Mouse (Mus musculus) WW6 (cell line): ENCODE measurements around the gene Traf7.

Experiments used
- DNase-seq: peaks from one replicate; pipeline ENCODE4 v3.0.0-alpha.2; 2013; ENCODE audit warnings: low read depth, low spot score

Gene Traf7

DNA sequence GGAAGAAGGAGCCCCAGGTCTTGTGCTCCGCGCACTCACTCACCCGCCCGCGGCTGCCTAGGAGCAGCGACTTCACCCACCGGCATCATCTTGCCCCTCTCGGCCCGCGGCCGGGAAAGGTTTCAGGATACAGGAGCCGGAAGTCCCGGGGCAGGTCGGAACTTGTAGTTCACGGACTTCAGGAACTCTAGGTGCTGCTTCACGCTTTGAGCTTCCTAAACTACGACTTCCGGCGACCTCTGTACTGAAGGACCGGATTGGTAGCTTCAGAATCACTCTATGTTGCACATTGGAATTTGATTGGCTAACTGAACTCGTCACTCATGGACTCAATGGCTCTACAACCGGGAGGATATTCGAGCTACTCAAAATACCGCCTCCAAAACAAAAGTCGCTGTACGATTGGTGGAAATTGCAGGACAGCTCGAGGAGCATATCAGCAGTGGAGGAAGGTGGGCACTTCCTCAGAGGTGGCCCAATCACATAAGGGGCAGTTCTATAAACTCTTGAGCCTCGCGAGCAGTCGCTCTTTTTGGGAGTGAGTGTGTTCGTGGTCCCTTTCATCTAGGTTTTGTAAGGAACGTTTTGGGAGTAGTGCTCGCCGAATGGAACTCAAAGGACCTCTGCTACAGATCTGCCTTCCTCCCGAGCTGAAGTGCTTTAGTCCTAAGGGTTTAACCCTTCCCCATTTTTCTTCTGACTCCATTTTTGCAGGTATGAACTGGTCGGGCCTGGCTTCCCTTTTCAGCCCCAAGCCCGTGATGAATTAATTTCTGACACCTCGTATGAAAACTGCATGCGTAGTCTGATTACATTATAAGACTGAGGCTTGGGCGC is at the start of gene Traf7:
Gene Traf7 (minus strand): TSS at position 216 of the 837 bp plus-strand sequence.
- peak; percentile 95 for DNase-seq

DNA sequence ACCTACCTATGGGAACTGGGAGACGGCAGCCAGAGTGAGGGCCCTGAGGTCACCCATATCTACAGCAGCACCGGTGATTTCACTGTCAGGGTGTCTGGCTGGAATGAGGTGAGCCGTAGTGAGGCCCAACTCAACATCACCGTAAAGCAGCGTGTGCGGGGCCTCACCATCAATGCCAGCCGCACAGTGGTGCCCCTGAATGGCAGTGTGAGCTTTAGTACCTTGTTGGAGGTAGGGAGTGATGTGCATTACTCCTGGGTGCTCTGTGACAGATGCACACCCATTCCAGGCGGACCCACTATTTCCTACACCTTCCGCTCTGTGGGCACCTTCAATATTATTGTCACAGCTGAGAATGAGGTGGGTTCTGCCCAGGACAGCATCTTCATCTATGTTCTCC is 46.1 kb upstream of the Traf7 start:
- no peak for DNase-seq

DNA sequence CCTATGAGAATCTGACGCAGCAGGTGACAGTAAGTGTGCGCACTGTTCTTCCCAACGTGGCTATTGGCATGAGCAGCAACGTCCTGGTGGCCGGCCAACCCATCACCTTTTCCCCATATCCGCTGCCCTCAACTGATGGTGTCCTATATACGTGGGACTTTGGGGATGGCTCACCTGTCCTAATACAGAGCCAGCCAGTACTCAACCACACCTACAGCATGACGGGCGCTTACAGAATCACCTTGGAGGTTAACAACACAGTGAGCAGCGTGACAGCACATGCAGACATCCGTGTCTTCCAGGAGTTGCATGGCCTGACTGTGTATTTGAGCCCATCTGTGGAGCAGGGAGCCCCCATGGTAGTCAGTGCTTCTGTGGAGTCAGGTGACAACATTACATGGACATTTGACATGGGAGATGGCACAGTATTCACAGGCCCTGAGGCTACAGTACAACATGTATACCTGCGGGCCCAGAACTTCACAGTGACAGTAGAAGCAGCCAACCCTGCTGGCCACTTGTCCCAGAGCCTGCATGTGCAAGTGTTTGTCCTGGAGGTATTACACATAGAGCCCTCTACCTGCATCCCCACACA is 45.0 kb upstream of the Traf7 start:
- DNase-seq = no peak

DNA sequence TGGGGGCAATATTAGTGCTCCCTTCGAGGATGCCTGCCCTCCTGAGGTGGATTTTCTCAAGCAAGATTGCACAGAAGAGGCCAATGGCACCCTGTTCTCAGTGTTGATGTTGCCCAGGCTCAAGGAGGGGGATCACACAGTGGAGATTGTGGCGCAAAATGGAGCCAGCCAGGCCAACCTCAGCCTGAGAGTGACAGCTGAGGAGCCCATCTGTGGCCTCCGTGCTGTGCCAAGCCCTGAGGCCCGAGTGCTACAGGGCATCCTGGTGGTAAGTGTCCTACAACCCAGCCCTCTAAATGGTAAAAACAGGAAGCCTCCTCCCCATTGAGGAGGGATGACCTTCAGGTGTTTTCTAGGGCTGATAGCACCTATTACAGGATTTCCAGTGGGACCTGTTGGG is 42.1 kb upstream of the Traf7 start:
- no peak for DNase-seq

DNA sequence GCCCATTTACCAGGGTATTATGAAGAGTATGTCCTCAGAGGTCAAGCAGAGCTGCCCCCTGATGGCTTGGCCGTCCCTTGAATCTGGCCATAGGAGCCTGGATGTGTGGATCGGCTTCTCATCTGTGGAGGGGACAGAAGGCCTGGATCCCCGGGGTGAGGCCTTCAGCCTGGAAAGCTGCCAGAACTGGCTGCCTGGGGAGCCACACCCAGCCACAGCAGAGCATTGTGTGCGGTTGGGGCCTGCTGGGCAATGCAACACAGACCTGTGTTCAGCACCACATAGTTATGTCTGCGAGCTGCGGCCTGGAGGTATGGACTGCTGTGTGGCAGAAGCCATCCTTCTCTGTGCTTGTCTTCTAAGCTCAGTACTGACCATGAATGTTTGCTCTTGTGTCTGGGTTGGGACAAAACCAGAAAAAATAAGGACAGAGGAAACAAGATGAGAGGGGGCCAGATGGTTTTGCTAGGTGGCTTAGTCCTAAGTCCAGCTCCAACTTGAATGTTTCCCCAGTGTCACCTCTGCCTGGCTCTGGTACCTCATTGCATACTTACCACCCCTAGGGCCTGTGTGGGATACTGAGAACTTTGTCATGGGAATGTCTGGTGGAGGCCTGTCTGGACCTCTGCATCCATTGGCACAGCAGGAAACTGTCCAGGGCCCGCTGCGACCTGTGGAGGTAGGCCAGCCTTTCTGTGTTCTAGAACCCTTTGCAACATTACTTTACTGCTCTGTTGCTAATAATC is 39.5 kb upstream of the Traf7 start:
- no peak for DNase-seq

DNA sequence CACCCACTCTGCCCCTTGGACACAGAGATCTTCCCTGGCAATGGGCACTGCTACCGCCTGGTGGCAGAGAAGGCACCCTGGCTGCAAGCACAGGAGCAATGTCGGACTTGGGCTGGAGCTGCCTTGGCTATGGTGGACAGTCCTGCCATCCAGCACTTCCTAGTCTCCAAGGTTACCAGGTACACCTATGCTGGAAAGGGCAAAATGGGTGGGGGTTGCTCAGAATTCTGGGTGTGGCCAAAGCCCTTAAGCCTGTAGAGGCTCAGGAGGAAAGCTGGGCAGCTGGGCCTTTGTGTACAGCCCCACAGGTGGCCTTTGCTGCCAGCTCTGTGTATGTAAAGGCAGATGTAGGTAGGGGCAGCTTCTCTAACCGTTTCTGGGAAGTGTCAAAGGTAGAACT is 38.1 kb upstream of the Traf7 start:
- DNase-seq = no peak

DNA sequence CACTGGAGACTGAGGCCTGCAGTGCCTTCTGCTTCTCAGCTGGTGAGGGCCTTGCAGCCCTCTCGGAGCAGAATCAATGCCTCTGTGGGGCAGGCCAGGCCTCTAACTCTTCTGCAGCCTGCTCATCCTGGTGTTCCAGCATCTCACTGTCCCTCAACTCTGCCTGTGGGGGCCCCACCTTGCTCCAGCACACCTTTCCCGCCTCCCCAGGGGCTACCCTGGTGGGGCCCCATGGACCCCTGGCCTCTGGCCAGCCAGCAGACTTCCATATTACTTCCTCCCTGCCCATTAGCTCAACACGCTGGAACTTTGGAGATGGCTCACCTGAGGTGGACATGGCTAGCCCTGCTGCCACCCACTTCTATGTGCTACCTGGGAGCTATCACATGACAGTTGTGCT is 37.4 kb upstream of the Traf7 start:
- no peak for DNase-seq

DNA sequence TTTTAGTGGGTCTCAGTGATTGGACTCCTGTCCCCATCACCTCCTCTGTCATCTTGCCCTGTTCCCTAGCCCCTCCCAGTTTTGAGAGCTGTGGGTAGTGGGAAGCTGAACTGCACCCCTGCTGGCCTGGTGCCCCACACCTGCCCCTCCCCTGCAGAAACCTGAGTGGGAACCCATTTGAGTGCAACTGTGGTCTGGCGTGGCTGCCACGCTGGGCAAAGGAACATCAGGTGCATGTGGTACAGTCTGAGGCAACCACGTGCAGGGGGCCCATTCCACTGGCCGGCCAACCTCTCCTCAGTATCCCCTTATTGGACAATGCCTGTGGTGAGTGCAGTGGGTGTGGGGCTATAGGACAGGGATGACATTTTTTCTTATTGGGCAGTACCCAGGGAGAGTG is 36.7 kb upstream of the Traf7 start:
- DNase-seq = no peak

DNA sequence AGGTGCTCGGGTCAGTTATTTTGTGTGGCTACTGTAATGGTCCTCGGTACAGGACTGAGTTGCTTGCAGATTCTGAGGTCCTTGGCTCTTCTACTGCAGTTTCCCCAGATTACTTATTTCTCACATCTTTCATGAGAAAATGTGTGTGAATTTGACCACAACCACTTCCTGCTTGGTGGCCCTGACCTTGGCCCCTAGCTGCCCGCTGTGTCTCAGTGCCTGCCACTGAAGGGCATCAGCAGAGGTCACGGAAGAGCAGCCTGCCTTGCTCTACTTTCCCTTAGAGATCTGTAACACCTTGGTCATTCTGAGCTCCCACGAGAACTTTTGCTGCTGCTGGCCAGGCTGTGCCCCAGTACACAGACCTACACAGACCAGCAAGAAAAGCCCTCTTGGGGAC is 35.9 kb upstream of the Traf7 start:
- no peak for DNase-seq

DNA sequence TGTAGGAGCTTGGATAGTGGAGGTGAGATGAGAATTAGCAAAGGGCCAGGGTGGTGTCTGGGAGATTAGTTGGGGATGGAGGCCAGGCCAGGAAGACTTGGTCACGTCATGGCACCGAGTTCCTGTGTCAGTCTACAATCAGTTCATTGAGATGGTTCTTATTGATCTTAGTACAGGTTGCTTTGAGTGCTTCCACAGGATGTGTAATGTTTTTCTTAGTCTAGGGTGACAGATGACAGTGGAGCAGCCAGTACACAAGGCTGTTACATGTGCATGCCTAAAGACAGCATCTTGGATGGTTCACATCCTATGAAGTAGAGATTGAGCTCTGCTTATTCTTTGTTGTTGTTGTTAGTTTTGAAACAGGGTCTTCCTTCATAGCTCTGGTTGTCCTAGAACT is 33.9 kb upstream of the Traf7 start:
- no peak for DNase-seq

DNA sequence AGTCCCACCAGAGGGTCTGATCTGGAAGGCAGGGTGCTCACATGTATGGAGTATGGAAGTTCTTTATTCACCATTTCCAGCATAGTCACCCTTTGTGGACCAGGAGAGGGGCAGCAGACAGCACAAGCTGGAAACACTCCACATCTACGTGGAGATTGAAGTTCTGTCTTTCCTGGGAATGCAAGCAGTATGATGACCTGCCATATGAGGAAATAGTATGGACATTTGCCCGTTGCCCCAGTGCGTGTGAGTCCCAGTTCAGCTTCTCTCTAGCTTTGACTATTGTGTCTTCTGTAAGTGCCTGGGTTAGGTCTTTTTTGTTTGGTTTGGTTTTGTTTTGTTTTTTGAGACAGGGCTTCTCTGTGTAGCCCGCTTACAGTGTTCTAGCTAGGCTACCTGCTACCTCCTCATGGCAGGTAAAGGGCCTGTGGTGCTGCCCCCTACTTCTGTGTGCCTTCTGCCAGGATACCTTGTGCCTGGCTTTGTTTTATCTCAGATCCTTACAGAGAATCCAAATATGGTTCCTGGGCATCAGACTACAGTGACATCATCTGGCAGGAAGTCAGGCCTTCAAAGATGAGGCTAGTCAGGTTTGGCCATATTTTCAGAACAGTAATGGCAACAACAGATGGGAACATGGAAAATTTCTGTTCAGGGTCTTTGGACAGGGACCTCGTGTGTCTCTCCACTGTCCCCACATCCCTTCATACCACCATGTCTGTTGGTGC is 32.7 kb upstream of the Traf7 start:
- DNase-seq = no peak

DNA sequence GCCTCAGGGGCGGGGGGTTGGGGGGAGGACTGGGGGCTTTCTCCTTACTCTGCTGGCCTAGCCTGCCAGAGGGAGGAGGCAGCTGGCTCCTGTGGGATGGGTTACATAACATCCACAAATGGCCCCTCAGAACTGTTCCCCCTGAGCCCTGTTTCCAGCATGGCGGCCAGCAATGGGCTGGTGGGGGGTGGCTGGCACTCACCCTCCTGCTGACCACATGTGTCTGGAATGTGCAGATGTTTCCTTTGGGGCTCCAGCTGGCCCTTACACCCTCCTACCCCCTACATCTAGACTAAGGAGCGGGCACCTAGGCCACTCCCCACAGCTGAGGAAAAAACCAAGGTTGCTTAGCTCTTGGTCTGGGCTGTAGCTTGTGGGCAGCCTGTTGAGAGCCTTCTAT is 31.4 kb upstream of the Traf7 start:
- no peak for DNase-seq

DNA sequence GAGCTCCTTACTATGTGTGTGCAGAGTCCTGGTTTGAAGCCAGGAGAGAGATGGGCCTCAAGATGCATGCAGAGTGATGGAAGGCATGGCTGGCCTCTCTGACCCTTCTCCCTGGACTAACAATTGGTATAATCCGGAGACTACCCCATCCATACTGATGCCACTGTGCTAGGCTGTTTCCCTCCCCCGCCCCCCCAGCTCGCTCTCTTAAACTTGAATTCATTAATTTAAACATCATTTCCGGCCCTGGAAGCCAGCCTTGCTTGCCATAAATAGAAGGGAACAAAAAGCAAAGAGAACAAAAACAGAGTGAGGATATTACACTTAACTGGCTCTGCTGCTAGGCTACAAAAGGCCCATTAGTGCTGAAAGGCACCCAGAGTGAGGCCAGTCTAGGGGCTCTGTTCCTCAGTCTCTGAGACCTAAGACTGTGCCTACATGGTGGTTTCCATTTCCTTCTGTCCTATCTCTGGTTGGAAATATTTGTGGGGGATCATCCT is 30.9 kb upstream of the Traf7 start:
- no peak for DNase-seq

DNA sequence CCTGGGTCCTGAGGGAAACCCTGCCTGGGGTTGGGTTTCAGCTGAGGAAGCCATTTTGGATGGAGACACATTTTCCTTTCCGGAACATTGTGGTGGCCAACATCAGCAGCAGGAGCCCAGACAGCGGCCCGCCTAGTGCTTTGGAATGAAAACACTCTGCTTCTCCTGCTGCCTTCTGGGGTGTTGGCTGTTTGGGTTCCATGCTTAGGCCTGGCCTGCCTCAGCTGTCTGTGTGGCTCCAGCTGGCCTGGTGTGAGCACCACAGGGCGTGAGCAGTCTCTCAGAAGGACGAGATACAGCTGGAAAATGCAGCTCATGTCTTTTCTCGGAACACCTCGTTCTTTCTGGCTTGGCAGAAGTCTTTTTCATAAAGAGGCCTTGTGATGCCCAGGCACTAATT is 29.4 kb upstream of the Traf7 start:
- no peak for DNase-seq

DNA sequence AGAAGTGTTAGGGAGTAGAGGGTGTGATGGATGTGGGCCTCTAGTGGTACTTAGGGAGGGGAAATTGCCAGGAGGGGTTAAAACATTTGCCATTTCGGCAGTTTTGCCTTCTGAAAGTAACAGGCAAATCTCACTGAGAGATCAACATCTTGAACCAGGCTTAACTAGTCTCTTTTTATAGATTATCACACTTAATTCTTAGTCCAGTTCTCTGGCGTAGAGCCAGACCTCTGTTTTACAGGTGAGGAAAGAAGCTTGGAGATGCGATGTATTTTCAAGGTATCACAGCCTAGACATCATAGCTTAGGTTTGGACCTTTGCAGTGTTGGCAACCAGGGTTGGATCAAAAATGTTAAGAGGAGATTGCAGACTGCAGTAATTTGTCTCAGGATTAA is 23.3 kb upstream of the Traf7 start:
- DNase-seq = no peak

DNA sequence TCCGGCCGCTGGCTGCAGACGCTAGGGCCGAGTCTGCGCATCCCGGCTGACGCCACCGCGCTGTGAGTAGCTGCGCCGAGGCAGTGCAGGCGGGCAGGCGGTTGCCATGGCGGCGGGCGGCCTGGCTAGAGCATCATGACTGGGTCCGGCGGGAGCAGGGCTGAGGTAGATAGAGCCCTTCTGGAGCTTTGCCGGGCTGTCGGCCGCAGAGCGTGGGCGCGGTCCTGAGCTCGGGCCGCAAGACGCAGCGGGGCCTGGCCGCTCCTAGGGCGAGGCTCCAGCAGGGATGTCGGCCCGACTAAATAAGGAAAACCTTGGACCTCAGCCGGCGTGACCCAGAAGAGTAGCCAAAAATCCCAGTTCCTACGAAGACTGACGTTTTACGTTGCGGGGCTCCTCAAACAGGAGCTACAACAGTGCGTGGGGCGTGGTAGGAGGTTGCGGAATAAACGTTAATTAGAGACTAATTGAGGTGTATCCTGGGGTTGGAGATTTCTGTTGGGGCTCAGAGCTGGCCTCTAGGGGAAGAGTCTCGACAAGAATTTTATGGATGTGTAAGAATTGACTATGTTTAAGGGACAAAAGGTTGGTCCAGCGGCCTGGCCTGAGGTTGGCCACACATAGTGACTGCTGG is 22.8 kb upstream of the Traf7 start:
- DNase-seq = no peak

DNA sequence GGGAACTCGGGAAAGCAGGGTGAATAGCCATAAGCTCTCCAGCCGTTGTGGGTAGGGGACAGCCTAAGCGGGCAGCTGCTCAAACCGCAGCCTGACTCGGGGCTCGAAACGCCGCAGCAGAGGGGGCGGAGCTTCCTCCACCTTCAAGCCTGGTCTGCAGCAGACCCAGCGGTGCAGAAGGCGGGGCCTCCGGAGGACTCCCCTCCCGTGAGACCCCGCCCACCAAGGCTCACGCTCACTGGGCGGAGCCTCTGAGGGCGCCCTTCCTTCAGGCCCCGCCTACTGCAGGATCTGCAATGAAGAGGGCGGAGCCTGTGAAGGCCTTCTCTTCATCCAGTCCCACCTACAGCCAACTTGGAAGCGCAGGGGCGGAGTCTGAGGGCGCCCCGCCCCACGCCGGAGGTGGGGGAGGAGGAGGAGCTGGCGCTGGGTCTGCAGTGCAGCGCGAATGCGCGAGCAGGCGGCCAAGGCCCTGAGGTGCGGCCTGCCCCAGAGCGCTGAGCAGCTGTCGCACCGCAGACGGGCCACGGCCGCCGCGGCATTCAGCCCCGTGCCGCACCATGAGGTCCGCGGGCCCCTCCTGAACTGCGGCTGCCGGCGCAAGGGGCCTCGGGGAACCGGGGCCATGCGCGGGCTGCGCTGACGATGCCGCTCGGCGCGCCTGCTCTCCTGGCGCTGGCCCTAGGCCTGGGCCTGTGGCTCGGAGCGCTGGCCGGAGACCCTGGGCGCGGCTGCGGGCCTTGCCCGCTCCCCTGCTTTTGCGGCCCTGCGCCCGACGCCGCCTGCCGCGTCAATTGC is 22.1 kb upstream of the Traf7 start, which contains the start of gene Pkd1:
Gene Pkd1 (plus strand): TSS at position 217 of the 798 bp plus-strand sequence.
- peak; percentile 99 for DNase-seq

DNA sequence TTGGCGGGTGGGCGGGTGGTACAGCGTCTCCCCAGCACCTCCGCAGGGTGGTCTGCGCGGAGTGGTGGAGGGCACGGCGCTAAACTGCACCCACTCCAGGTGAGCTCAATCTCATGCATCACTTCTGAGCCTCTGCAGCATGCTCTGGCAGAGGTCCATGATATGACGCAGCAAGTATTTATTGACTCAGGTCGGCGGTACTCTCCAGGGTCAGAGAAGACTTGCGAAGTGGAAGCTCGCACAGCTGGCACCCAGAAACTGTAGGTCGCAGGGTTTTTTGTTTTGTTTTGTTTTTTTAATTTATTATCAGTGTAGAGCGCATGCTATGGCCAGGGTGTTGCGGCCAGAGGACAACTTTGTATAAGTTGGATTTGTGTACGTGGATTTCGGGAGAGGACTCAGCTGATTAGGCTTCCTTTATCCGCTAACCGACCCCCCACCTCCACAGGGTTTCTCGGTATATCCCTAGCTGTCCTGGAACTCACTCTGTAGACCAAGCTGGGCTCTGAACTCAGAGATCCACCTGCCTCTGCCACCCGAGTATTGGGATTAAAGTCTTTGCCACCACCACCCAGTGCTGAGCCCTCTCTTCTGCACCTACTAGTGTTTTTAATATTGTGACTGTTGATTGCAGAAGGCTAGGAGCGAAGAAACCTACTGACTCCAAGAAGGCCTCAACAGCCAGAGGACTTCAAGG is 21.3 kb upstream of the Traf7 start:
- DNase-seq = no peak

DNA sequence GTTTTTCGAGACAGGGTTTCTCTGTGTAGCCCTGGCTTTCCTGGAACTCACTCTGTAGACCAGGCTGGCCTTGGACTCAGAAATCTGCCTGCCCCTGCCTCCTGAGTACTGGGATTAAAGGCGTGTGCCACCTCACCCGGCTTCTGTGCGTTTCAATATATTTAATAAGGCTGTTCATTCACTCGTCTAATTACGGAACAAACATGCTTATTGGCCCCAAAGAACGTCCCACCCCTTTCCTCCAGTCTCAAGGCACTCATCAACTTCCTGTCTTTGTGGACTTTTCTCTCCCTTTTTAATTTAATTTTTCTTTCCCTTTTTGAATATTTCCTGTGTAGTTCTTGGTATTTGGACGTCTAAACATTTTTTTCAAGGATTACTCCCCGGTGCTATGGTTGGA is 20.7 kb upstream of the Traf7 start:
- DNase-seq = no peak

DNA sequence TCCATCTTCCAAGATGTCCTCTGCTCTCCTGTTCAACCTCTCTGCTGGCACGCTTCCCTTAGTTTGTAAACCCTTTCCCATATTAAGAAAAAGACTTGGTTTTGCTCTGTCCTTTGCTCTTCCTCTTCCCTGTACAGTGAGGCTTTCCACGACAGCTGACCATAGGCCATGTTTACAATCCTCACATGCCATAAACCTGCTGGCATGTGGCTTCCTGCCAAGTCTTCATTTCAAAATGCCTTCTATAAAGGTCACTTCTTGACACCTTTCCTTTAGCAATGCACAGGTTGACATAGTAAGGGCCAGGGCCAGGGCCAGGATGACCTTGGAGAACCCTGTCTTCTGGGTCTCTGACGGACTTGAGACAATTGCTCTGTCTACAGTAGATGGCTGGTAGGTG is 18.5 kb upstream of the Traf7 start:
- no peak for DNase-seq
